9 mouse cellular contexts compared by ENCODE assay signal in genomic region chr6:94696182-94697080, GRCm38 (mm10). TPM values are rescaled to one million over a fixed set of nuclear protein-coding genes. Genes with fewer than 3 reads are reported as not detected.
DNase-seq lines count a peak whose midpoint lies in the region; ATAC-seq lines count a peak whose summit lies in the region.
"Had no signal": no experiment of that assay in that cellular context is flagged by ENCODE, and none has a peak within 500 bp of the region (broad histone marks: within the 10 kb centered on the region; RNA-seq: fewer than 3 reads in every experiment).

No protein-coding gene starts in this region.

- no peaks in the 10 kb centered on the region for H3K9me3 ChIP-seq in heart, embryonic 12.5 days (replicated peaks)
- no peaks in the 10 kb centered on the region for H3K9me3 ChIP-seq in embryonic facial prominence, embryonic 14.5 days (ENCODE audit: control insufficient read depth, low read length)
- no peaks in the 10 kb centered on the region for H3K9me3 ChIP-seq in midbrain, embryonic 13.5 days

- no peak for ATAC-seq in heart, embryonic 12.5 days (ENCODE audit: insufficient number of reproducible peaks, low FRiP score)
- no peak for ATAC-seq in embryonic facial prominence, embryonic 14.5 days (ENCODE audit: low read depth)
- ATAC-seq in midbrain, embryonic 13.5 days: no peak

- no peak overlapping the region for H3K27ac ChIP-seq in heart, embryonic 12.5 days (ENCODE audit: poor library complexity, severe bottlenecking)
- H3K27ac ChIP-seq in embryonic facial prominence, embryonic 14.5 days (replicated peaks; ENCODE audit: low read depth, low read length): no peak overlapping the region
- no peak overlapping the region for H3K27ac ChIP-seq in midbrain, embryonic 13.5 days

- H3K27me3 ChIP-seq in heart, embryonic 12.5 days (replicated peaks): no peaks in the 10 kb centered on the region
- peaks cover 6% of the 10 kb centered on the region; the same call in 1 of the 2 replicates for H3K27me3 ChIP-seq in embryonic facial prominence, embryonic 14.5 days (replicated peaks; ENCODE audit: control insufficient read depth, insufficient read depth, low read length)
- H3K27me3 ChIP-seq in midbrain, embryonic 13.5 days: no peaks in the 10 kb centered on the region

- no peaks in the 10 kb centered on the region for H3K36me3 ChIP-seq in heart, embryonic 12.5 days
- no peaks in the 10 kb centered on the region for H3K36me3 ChIP-seq in embryonic facial prominence, embryonic 14.5 days (ENCODE audit: control insufficient read depth, insufficient read depth, low read length)
- H3K36me3 ChIP-seq in midbrain, embryonic 13.5 days: no peaks in the 10 kb centered on the region

- H3K4me3 ChIP-seq in heart, embryonic 12.5 days: no peak overlapping the region
- peak overlapping the region; percentile 92 for H3K4me3 ChIP-seq in embryonic facial prominence, embryonic 14.5 days (ENCODE audit: low read depth, low read length)
- H3K4me3 ChIP-seq in midbrain, embryonic 13.5 days (replicated peaks): peak overlapping the region; percentile 91

- no peak overlapping the region for H3K9ac ChIP-seq in heart, embryonic 12.5 days
- H3K9ac ChIP-seq in embryonic facial prominence, embryonic 14.5 days (ENCODE audit: low read depth, low read length): peak overlapping the region; percentile 34
- H3K9ac ChIP-seq in midbrain, embryonic 13.5 days (replicated peaks): no peak overlapping the region

- 62% methylated on average over 10 of the region's 10 CpGs for WGBS in heart, embryonic 12.5 days
- 55% methylated on average over 10 of the region's 10 CpGs for WGBS in embryonic facial prominence, embryonic 14.5 days
- 50% methylated on average over 10 of the region's 10 CpGs for WGBS in midbrain, embryonic 13.5 days

- peak overlapping the region; percentile 83 for H3K4me2 ChIP-seq in heart, embryonic 12.5 days
- peak overlapping the region; percentile 82 for H3K4me2 ChIP-seq in embryonic facial prominence, embryonic 14.5 days (ENCODE audit: low read depth, low read length)
- H3K4me2 ChIP-seq in midbrain, embryonic 13.5 days (replicated peaks): peak overlapping the region; percentile 77

- no peak for DNase-seq in heart, postnatal 10 days
- DNase-seq in embryonic facial prominence, embryonic 14.5 days (ENCODE audit: low spot score): no peak
- DNase-seq in induced T-regulatory cell, adult 2 months (ENCODE audit: low read depth): peak; percentile 6
- DNase-seq in kidney, postnatal 4 days: no peak
- DNase-seq in retina, postnatal 1 day: no peak
- DNase-seq in thymus, adult 18-20 months: no peak
- DNase-seq: adrenal gland, postnatal 36 days had no signal

- peaks cover 65% of the 10 kb centered on the region for H3K4me1 ChIP-seq in heart, embryonic 12.5 days (replicated peaks)
- H3K4me1 ChIP-seq in embryonic facial prominence, embryonic 14.5 days (ENCODE audit: control insufficient read depth, insufficient read depth, low read length): peaks cover 61% of the 10 kb centered on the region
- H3K4me1 ChIP-seq in midbrain, embryonic 13.5 days (replicated peaks): peaks cover 82% of the 10 kb centered on the region

- intact Hi-C loops in heart, postnatal 10 days (cut with DNase I): no loop called here

RNA-seq across cellular contexts. Expression of gene Lrig1, which starts 3.5 kb away (rescaled TPM):
- 14.6 and 16.5 TPM in 2 replicates for polyA plus RNA-seq in heart, embryonic 12.5 days (2016; fragmentation: Nextera tagmentation; extraction: Ambion mirVana)
- 10 to 100 TPM; 27.3 to 27.7 TPM for total RNA-seq in heart, postnatal 10 days (2021)
- 32.6 and 38.4 TPM in 2 replicates for polyA plus RNA-seq in embryonic facial prominence, embryonic 14.5 days (2014; fragmentation: Nextera tagmentation; extraction: Ambion mirVana)
- polyA plus RNA-seq in midbrain, embryonic 13.5 days (2015; fragmentation: Nextera tagmentation; extraction: Ambion mirVana): 10.5 and 11.4 TPM in 2 replicates
